Mouse (Mus musculus) midbrain, postnatal 0 days (tissue): Measurements from ENCODE around the gene Fto. TPM values are rescaled to one million over a fixed set of nuclear protein-coding genes. Genes with fewer than 3 reads are reported as not detected.

ENCODE experiments used
- ATAC-seq: fragments of 200-750 bp; cut with Nextera tagmentation; 2 replicates; pipeline ENCODE4 v1.8.0; 2017; ENCODE audit warnings: moderate number of reproducible peaks, mild to moderate bottlenecking, moderate TSS enrichment, moderate library complexity; ENCODE audit not compliant: low FRiP score
- DNase-seq: peaks from one replicate; pipeline ENCODE4 v3.0.0-alpha.2; 2015; ENCODE audit warnings: low spot score
- H3K27ac ChIP-seq: fragments of 300-500 bp; sonication (generic); 2 replicates; pipeline ENCODE4 v1.5.1; 2014; ENCODE audit warnings: low read depth, mild to moderate bottlenecking, low read length, mixed read lengths
- H3K27me3 ChIP-seq: fragments of 300-500 bp; sonication (generic); 2 replicates; pipeline ENCODE4 v1.6.1; 2014; ENCODE audit warnings: low read length, control low read depth, mixed read lengths; ENCODE audit not compliant: insufficient read depth
- H3K36me3 ChIP-seq: fragments of 300-500 bp; sonication (generic); 2 replicates; pipeline ENCODE4 v1.6.1; 2014; ENCODE audit warnings: low read length, control low read depth, mixed read lengths; ENCODE audit not compliant: insufficient read depth
- H3K4me1 ChIP-seq: fragments of 300-500 bp; sonication (generic); 2 replicates; pipeline ENCODE4 v1.6.1; 2014; ENCODE audit warnings: mild to moderate bottlenecking, control low read depth, antibody characterized with exemption, low read length, mixed read lengths; ENCODE audit not compliant: insufficient read depth
- H3K4me2 ChIP-seq: fragments of 300-500 bp; sonication (generic); 2 replicates; pipeline ENCODE4 v1.6.1; 2014; ENCODE audit warnings: low read depth, mild to moderate bottlenecking, low read length, mixed read lengths; ENCODE audit not compliant: poor library complexity, severe bottlenecking
- H3K4me3 ChIP-seq: fragments of 300-500 bp; sonication (generic); 2 replicates; pipeline ENCODE4 v1.5.1; 2014; ENCODE audit warnings: low read depth, mild to moderate bottlenecking, low read length, moderate library complexity
- H3K9ac ChIP-seq: fragments of 300-500 bp; sonication (generic); replicated peaks from 2 replicates; pipeline ENCODE4 v1.6.1; 2014; ENCODE audit warnings: mild to moderate bottlenecking, low read length, moderate library complexity, mixed read lengths; ENCODE audit not compliant: poor library complexity, severe bottlenecking
- H3K9me3 ChIP-seq: fragments of 300-500 bp; sonication (generic); 2 replicates; pipeline ENCODE4 v1.6.1; 2016; ENCODE audit warnings: low read length, control low read depth
- CTCF ChIP-seq: IDR thresholded peaks from 2 replicates; pipeline ENCODE4 v1.5.1; 2016; ENCODE audit warnings: antibody characterized with exemption, mild to moderate bottlenecking
- WGBS: fragments of 180-500 bp; shearing (Covaris S2); extraction: QIAGEN DNeasy Blood & Tissue Kit; methylation state at CpG from one replicate; pipeline ENCODE4 v1.1.7; 2014; 5-methylcytosine and 5-hydroxymethylcytosine counted together
- polyA plus RNA-seq: library from polyadenylated mRNA; unstranded; fragments of >200 nt; fragmentation: Nextera tagmentation; extraction: Ambion mirVana; gene quantifications from 2 replicates; pipeline ENCODE4 v1.2.1, GENCODE M21; 2015
- total RNA-seq: library from RNA; depleted of rRNA; stranded (reverse); fragments of >200 nt; gene quantifications from 2 replicates; pipeline ENCODE4 v1.2.3, GENCODE M21; 2014

Fto gene
- total and polyA plus RNA-seq, 2 experiments from 2014 or later: 97.9 to 151 TPM

DNA sequence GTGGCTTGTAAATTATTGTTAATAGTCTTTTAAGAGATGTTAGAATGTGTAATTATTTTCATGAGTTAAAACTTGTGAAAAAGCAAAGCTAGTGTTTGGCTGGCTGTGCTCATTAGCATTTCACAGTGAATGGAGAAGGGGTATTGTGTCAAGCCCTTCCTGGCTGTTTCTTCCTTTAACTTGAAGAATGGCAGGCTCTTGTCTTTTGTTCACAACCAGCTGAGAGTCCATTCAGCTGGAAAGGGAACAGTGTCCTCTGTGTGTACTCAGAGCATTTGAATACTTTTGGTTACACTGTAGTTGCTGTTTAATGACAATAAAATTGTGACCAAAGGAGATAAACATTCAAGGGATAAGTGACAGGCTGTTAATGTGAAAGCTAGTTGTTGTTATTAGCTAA, 52.5 kb downstream of the Fto start:
- Histone ChIP-seq H3K4me2 (no peak overlapping the region), H3K9ac (no peak overlapping the region), H3K9me3 (no peaks in the 10 kb centered on the region), H3K36me3 (no peaks in the 10 kb centered on the region), H3K4me3 (no peak overlapping the region), H3K4me1 (peaks cover 4% of the 10 kb centered on the region), H3K27ac (peak overlapping the region; percentile 27; the same call in 1 of the 2 replicates), H3K27me3 (no peaks in the 10 kb centered on the region)
- DNase-seq: peak; percentile 56
- 0 out of 2 replicates have a peak, but pooled peaks have one; percentile 20 for ATAC-seq
- no peak for TF ChIP-seq CTCF

DNA sequence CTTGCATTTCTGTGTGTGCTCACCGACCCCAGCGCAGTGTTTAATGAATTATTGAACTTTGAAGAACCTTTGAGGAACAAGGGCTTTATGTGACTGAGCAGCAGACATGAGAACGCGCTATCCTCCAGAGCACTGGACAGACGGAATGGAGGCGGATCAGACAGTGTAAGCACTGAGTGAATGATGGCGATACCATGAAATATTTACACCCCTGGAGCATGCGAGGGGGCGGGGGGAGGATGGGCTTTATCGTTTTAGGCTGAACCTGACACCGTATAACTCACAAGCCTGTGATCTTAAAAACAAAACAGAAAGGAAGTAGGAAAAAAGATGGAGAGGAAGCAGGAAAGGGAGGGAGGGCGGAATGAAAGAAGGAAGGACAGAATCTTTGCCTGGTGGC, 57.6 kb downstream of the Fto start:
- DNase-seq (no peak), ATAC-seq (no peak)
- no peak overlapping the region for H3K4me3 ChIP-seq
- no peak overlapping the region for H3K4me2 ChIP-seq
- 50% methylated on average over 12 of the region's 12 CpGs for WGBS
- peaks cover 7% of the 10 kb centered on the region for H3K4me1 ChIP-seq
- no peaks in the 10 kb centered on the region for H3K27me3 ChIP-seq
- no peaks in the 10 kb centered on the region for H3K9me3 ChIP-seq
- no peaks in the 10 kb centered on the region for H3K36me3 ChIP-seq
- no peak for TF ChIP-seq CTCF
- no peak overlapping the region for H3K27ac ChIP-seq
- H3K9ac ChIP-seq: no peak overlapping the region

DNA sequence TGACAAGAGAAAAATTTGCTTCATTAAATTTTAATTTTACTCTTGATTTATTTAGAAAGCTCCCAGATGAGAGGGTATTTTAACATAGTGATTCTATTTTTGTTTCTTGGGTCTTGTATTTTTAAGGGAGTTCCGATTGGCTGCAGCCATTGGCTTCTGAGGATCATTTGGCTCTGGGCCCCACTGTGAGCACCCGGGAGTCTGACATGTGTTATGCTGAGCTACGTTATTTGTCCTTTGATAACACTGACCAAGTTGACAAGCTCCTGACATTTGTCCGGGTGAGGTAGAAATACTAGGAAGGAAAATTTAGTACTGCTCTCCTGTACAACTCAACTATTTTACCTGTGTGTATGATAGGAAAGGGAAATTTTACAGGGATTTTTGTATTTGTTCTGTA, 58.7 kb downstream of the Fto start:
- TF ChIP-seq CTCF: no peak
- H3K4me1 ChIP-seq: peaks cover 7% of the 10 kb centered on the region
- no peak overlapping the region for H3K27ac ChIP-seq
- 43% methylated on average over 4 of the region's 4 CpGs for WGBS
- no peak overlapping the region for H3K9ac ChIP-seq
- ATAC-seq: no peak
- H3K27me3 ChIP-seq: no peaks in the 10 kb centered on the region
- no peaks in the 10 kb centered on the region for H3K36me3 ChIP-seq
- no peak overlapping the region for H3K4me3 ChIP-seq
- no peak overlapping the region for H3K4me2 ChIP-seq
- DNase-seq: no peak
- no peaks in the 10 kb centered on the region for H3K9me3 ChIP-seq

DNA sequence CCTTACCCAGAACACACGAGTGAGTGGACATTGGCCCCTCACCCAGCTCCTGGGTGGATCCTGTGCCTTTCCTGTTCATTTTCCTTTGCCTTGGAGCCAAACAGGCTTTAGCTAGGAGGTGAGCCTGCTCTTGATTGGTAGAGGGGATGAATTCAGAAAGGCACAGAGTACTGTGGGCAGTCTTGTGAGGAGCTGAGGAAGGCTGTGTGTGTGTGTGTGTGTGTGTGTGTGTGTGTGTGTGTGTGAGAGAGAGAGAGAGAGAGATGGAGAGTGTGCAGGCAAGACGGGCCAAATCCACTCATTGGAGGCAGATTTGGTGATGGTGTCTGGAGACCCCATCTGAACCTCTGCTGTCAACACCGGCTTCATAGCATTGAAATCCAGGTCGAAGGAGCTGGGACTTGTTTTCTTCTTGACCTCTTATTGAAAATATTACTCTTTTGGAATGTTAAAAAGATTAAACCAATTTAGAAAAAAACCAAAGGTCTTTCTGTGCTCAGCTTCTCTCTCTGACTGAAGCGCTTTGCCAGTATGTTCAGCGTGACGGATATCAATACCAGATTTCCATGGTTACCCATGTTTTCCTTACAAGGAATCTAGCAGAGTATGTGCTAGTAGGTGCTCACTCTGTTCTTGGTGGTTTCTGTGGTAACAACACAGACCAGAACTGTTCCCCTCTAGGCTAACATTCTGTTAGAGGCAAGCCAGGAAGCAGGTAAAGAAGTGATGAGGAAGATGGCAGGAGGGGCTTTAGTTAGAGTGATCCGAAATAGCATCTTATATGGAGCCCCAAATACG, 59.7 kb downstream of the Fto start:
- no peak overlapping the region for H3K27ac ChIP-seq
- H3K4me1 ChIP-seq: peaks cover 7% of the 10 kb centered on the region
- H3K4me3 ChIP-seq: no peak overlapping the region
- H3K36me3 ChIP-seq: no peaks in the 10 kb centered on the region
- H3K27me3 ChIP-seq: no peaks in the 10 kb centered on the region
- ATAC-seq (0 out of 2 replicates have a peak, but pooled peaks have one; percentile 34), DNase-seq (no peak)
- H3K4me2 ChIP-seq: no peak overlapping the region
- TF ChIP-seq CTCF: no peak
- 48% methylated on average over 9 of the region's 9 CpGs for WGBS
- no peak overlapping the region for H3K9ac ChIP-seq
- H3K9me3 ChIP-seq: no peaks in the 10 kb centered on the region

DNA sequence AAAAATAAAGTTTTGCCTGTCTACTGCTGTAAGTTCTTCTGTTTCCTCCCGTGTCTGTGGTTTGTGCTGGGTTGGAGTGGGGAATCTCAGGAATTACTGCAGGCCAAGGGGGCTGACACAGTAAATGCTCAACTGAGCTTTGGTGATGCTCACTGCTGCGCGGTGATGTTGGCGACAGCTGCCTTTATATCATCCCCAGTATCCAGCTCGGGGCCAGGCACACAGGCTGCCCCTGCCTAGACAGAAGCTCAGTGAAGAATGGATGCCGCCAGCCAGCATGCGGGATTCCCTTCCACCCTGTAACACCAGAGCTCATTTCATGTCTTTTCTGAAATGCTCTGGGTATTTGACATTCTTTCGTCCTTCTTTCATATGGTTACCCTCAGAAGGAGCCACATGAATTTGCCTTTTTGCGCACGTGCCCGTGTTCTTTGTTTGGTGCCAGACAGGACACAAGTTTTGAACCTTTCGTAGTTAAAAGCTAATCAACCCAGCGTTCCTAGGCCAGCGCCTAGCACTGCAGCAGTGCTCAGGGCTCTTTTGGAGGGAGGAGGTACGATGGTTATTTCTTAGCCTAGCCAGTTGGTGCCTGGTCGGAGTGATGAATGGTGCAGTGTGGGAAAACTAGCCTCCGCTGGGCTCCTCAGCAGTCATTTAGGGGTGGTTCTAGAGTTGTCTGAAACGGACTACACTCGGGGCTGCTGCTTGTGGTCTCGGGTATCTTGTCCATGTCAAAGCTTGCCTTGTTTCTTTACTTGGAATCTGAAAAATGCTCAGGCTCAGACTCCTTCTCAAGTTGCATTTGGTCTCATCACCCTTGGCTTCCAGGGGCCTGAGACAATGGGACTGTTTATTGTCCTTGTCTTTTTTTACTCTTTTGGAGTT, 62.0 kb downstream of the Fto start:
- 66% methylated on average over 20 of the region's 20 CpGs for WGBS
- Histone ChIP-seq H3K27ac (no peak overlapping the region), H3K4me3 (no peak overlapping the region), H3K4me1 (peaks cover 7% of the 10 kb centered on the region), H3K9me3 (no peaks in the 10 kb centered on the region), H3K36me3 (no peaks in the 10 kb centered on the region), H3K9ac (no peak overlapping the region), H3K27me3 (no peaks in the 10 kb centered on the region), H3K4me2 (no peak overlapping the region)
- no peak for TF ChIP-seq CTCF
- DNase-seq (no peak), ATAC-seq (no peak)

DNA sequence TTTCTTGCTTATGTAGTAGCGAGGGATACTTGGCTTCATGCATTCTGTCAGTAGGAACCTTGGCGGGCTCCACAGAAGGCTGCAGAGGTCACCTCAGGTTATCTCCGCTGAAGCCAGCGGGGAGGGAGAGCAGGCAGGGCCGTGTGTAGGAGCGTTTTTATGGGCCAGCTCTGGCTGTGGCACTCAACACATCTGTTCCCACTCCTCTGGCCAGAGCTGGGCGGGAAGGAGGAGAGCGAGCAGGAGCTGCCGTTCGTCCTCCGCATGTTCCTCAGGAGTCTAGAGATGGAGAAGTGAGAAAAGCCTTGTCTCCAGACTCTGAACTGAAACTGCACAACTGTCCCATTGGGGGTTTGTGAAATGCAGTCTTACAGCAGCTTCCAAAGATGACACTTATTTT, 63.5 kb downstream of the Fto start:
- 70% methylated on average over 11 of the region's 11 CpGs for WGBS
- H3K27ac ChIP-seq: no peak overlapping the region
- no peak for TF ChIP-seq CTCF
- H3K9me3 ChIP-seq: no peaks in the 10 kb centered on the region
- no peak for ATAC-seq
- no peak overlapping the region for H3K4me2 ChIP-seq
- H3K4me1 ChIP-seq: peaks cover 8% of the 10 kb centered on the region
- no peaks in the 10 kb centered on the region for H3K27me3 ChIP-seq
- H3K36me3 ChIP-seq: no peaks in the 10 kb centered on the region
- H3K4me3 ChIP-seq: no peak overlapping the region
- no peak overlapping the region for H3K9ac ChIP-seq
- DNase-seq: no peak
